Mouse (Mus musculus) liver, embryonic 14.5 days (tissue): Measurements from ENCODE around the gene Ecsit. TPM values are rescaled to one million over a fixed set of nuclear protein-coding genes. Genes with fewer than 3 reads are reported as not detected.

Experiments
- ATAC-seq: fragments of 200-750 bp; cut with Nextera tagmentation; 2 replicates; pipeline ENCODE4 v1.8.0; 2017; ENCODE audit warnings: moderate number of reproducible peaks, mild to moderate bottlenecking, moderate library complexity; ENCODE audit not compliant: insufficient read depth
- DNase-seq, 3 experiments: peaks; one replicate each; pipeline ENCODE4 v3.0.0-alpha.2; 2012 to 2013; ENCODE audit warnings: low read depth in 3 of 3, low spot score in 3 of 3
- H3K27ac ChIP-seq: fragments of 300-500 bp; sonication (generic); 2 replicates; pipeline ENCODE4 v1.5.1; 2014; ENCODE audit warnings: moderate library complexity, mild to moderate bottlenecking, control low read depth, inconsistent platforms
- H3K27me3 ChIP-seq: fragments of 300-500 bp; sonication (generic); 2 replicates; pipeline ENCODE4 v1.6.1; 2014; ENCODE audit warnings: mild to moderate bottlenecking, low read length, moderate library complexity; ENCODE audit not compliant: control insufficient read depth, insufficient read depth
- H3K36me3 ChIP-seq: fragments of 300-500 bp; sonication (generic); replicated peaks from 2 replicates; pipeline ENCODE4 v1.6.1; 2014; ENCODE audit warnings: low read depth; ENCODE audit not compliant: control insufficient read depth, insufficient read depth
- H3K4me1 ChIP-seq, 2 experiments: fragments of 200-500 bp in 1 of 2; fragments of 300-500 bp in 1 of 2; sonication (generic) in 1 of 2; replicated peaks; 2 replicates each; pipeline ENCODE4 v1.6.1; 2012 to 2014; ENCODE audit warnings: antibody characterized with exemption in 1 of 2, inconsistent platforms in 1 of 2, low read length in 1 of 2; ENCODE audit not compliant: control insufficient read depth in 2 of 2, insufficient read depth in 2 of 2
- H3K4me2 ChIP-seq: fragments of 300-500 bp; sonication (generic); 2 replicates; pipeline ENCODE4 v1.6.1; 2014; ENCODE audit warnings: low read depth, mild to moderate bottlenecking, control low read depth, moderate library complexity
- H3K4me3 ChIP-seq, 2 experiments: fragments of 200-500 bp in 1 of 2; fragments of 300-500 bp in 1 of 2; sonication (generic) in 1 of 2; 2 replicates each; pipeline ENCODE4 v1.5.1; 2012 to 2014; ENCODE audit warnings: low read depth in 2 of 2, low read length in 2 of 2, mild to moderate bottlenecking in 2 of 2, control low read depth in 1 of 2, inconsistent platforms in 1 of 2, moderate library complexity in 1 of 2; ENCODE audit not compliant: insufficient read depth in 1 of 2
- H3K9ac ChIP-seq: fragments of 300-500 bp; sonication (generic); replicated peaks from 2 replicates; pipeline ENCODE4 v1.6.1; 2014; ENCODE audit warnings: mild to moderate bottlenecking, control low read depth, moderate library complexity
- H3K9me3 ChIP-seq: fragments of 300-500 bp; sonication (generic); 2 replicates; pipeline ENCODE4 v1.6.1; 2016; ENCODE audit warnings: low read length, mixed read lengths; ENCODE audit not compliant: control insufficient read depth
- CTCF ChIP-seq: IDR thresholded peaks from 2 replicates; pipeline ENCODE4 v1.5.1; 2016; ENCODE audit warnings: antibody characterized with exemption, low read depth, control low read depth
- EP300 ChIP-seq: IDR thresholded peaks from 2 replicates; pipeline ENCODE4 v1.6.1; 2016; ENCODE audit warnings: antibody characterized with exemption, low read depth
- WGBS: fragments of 180-500 bp; shearing (Covaris S2); extraction: QIAGEN DNeasy Blood & Tissue Kit; methylation state at CpG from one replicate; pipeline ENCODE4 v1.1.7; 2014; ENCODE audit not compliant: insufficient replicate concordance; 5-methylcytosine and 5-hydroxymethylcytosine counted together
- polyA plus RNA-seq, 2 experiments: library from polyadenylated mRNA; depleted of rRNA in 1 of 2; stranded (reverse) in 1 of 2; unstranded in 1 of 2; fragments of >200 nt; fragmentation: Nextera tagmentation in 1 of 2; extraction: Ambion mirVana in 1 of 2; gene quantifications; 2 replicates each; pipeline versions ENCODE4 v1.2.1 to v1.2.3; 2012 to 2014

Ecsit gene
- polyA plus RNA-seq, 2 experiments: 14.6 to 16.8 TPM

- no peak overlapping the region for H3K9ac ChIP-seq
- no peaks in the 10 kb centered on the region for H3K9me3 ChIP-seq
- no peaks in the 10 kb centered on the region; the same call in 1 of the 2 replicates for H3K36me3 ChIP-seq
- no peak for TF ChIP-seq EP300
- no peak for TF ChIP-seq CTCF
- no peak for ATAC-seq
- WGBS: 24% methylated on average over 7 of the region's 7 CpGs
- H3K27ac ChIP-seq: no peak overlapping the region
- peaks cover 7 to 11% of the 10 kb centered on the region in 2 experiments for H3K4me1 ChIP-seq
- no peak overlapping the region for H3K4me2 ChIP-seq
- no peak for DNase-seq
- peaks cover 48% of the 10 kb centered on the region for H3K27me3 ChIP-seq
- H3K4me3 ChIP-seq: no peak overlapping the region
Measured at GRCm38 (mm10) chr9:22053657-22054056, 31.6 kb downstream of the Ecsit start.

GRCm38 (mm10) chr9:22051958-22052254 lies 33.3 kb downstream of the Ecsit start, which contains the start of gene Elavl3:
Gene Elavl3 (minus strand): TSS chr9:22052023.
- WGBS: 5% methylated on average over 28 of the region's 28 CpGs
- ATAC-seq (no peak), DNase-seq (no peak)
- H3K9ac ChIP-seq: no peak within 1 kb of the TSS
- TF ChIP-seq CTCF: no peak
- no peak for TF ChIP-seq EP300
- peak within 1 kb of the TSS in 1 of 2 experiments; percentile 29; a peak in 2 of 4 replicates for H3K4me3 ChIP-seq
- peaks cover 7 to 11% of the 10 kb centered on the region in 2 experiments for H3K4me1 ChIP-seq
- H3K9me3 ChIP-seq: no peaks in the 10 kb centered on the region
- H3K27me3 ChIP-seq: peaks cover 48% of the 10 kb centered on the region
- H3K27ac ChIP-seq: no peak within 1 kb of the TSS
- peak within 1 kb of the TSS; percentile 52 for H3K4me2 ChIP-seq
- H3K36me3 ChIP-seq: no peaks in the 10 kb centered on the region

GRCm38 (mm10) chr9:22051161-22051957 lies 33.9 kb downstream of the Ecsit start:
- H3K9me3 ChIP-seq: no peaks in the 10 kb centered on the region
- no peak overlapping the region for H3K9ac ChIP-seq
- ATAC-seq: no peak
- no peak overlapping the region for H3K27ac ChIP-seq
- peaks cover 48% of the 10 kb centered on the region for H3K27me3 ChIP-seq
- no peak for DNase-seq
- TF ChIP-seq EP300 (no peak), CTCF (no peak)
- H3K4me2 ChIP-seq: peak overlapping the region; percentile 52
- H3K36me3 ChIP-seq: no peaks in the 10 kb centered on the region
- 4% methylated on average over 66 of the region's 67 CpGs for WGBS
- H3K4me1 ChIP-seq: peaks cover 7 to 11% of the 10 kb centered on the region in 2 experiments
- H3K4me3 ChIP-seq: peak overlapping the region in 1 of 2 experiments; percentile 29; a peak in 1 of 4 replicates

- Histone ChIP-seq H3K9ac (no peak overlapping the region), H3K4me3 (peak overlapping the region in 1 of 2 experiments; percentile 29; a peak in 2 of 4 replicates), H3K9me3 (no peaks in the 10 kb centered on the region), H3K4me2 (peak overlapping the region; percentile 52), H3K27ac (no peak overlapping the region), H3K27me3 (peaks cover 48% of the 10 kb centered on the region), H3K36me3 (no peaks in the 10 kb centered on the region), H3K4me1 (peaks cover 7 to 11% of the 10 kb centered on the region in 2 experiments)
- under 1% methylated on average over 43 of the region's 43 CpGs for WGBS
- peak; percentile 51 to 73 (median 61) for DNase-seq
- TF ChIP-seq CTCF (no peak), EP300 (no peak)
- peak; percentile 73 for ATAC-seq
Measured at GRCm38 (mm10) chr9:22050351-22050889, 34.8 kb downstream of the Ecsit start.

- 33% methylated on average over 4 of the region's 4 CpGs for WGBS
- no peaks in the 10 kb centered on the region for H3K36me3 ChIP-seq
- no peak overlapping the region for H3K4me3 ChIP-seq
- H3K27me3 ChIP-seq: peaks cover 48% of the 10 kb centered on the region
- no peak overlapping the region for H3K9ac ChIP-seq
- TF ChIP-seq CTCF (no peak), EP300 (no peak)
- H3K4me1 ChIP-seq: peaks cover 7 to 11% of the 10 kb centered on the region in 2 experiments
- DNase-seq (no peak), ATAC-seq (no peak)
- H3K27ac ChIP-seq: no peak overlapping the region
- H3K4me2 ChIP-seq: no peak overlapping the region; the same call in 1 of the 2 replicates
- H3K9me3 ChIP-seq: no peaks in the 10 kb centered on the region
Measured at GRCm38 (mm10) chr9:22049721-22050270, 35.4 kb downstream of the Ecsit start.
